Mouse (Mus musculus): ENCODE results near the gene Cpne6.

The Cpne6 gene

DNA sequence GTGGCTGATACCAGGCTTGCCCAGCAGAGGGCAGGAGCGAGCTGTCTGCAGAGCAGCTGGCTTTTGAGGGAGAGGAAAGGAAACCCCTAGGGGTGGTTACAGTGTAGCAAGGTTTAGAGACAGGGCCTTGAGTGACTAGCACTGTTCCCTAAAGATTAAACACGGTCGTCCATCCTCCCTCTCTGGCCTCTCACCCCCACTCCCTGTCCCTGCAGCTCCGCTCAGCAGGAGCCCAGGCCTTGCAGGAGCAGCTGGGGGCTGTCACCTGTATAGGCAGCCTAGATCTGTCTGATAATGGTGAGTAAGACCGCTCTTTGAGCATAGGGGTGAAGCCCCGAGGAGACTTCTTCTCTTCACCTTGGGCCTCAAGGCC, 12.8 kb upstream of the Cpne6 start:
- no peak for DNase-seq (ENCODE audit: low read depth, low spot score)

DNA sequence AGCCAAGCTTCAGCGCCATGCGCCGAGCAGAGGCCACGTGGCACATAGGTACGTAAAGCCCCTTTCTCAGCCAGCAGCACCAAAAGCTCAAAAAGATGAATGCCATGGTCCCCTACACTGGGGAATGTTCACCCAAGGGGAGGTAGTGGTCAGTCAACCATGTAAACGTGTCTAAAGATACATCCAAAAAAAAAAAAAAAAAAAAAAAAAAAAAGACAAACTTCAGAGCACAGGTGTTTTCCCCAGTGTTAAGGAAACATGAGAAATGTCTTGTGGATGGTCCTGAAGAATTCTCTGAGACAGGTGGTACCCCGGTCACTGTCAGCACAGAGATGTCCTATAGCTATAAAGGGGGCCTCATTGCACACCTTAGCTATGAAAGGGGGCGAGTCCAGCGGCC, 4.6 kb upstream of the Cpne6 start:
- DNase-seq (ENCODE audit: low read depth, low spot score), result no peak

DNA sequence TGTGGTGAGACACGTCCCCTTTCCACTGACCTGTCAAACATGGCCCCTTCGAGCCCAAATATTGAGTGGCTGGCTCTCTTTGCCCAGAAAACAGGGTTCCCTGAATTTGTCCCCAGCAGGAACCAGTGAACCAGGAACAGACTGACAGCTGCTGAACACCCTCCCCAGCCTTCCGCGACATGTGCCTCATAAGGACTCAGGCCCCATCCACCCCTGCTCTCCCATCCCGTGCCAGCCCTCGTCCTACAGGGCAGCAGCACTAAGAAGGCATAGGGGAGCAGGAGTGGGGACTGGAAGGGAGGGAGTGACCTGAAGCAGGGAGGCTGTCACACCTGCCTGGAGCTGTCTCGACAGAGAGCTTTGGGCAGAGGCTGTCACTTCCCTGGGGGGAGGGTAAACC, 2.4 kb upstream of the Cpne6 start:
- no peak for DNase-seq (ENCODE audit: low read depth, low spot score)

DNA sequence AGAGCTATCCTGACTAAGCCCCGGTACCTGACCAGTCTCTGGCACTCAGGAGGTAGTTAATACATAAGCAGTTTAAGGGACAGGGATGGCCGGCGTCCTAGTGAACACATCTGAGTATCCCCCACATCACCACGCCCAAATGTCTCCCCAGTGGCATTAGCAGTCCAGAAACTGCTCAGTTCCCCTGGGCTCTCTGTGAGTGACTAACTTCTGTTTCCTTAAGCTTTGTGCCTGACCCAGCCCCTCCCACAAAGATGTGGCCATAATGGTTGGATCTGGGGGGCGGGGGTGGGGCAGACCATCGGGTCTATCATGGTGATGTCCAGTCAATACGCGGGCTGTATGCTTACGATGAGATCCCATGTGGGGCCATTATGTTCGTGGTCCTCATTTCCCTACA, 705 bp upstream of the Cpne6 start:
- no peak for DNase-seq (ENCODE audit: low read depth, low spot score)

DNA sequence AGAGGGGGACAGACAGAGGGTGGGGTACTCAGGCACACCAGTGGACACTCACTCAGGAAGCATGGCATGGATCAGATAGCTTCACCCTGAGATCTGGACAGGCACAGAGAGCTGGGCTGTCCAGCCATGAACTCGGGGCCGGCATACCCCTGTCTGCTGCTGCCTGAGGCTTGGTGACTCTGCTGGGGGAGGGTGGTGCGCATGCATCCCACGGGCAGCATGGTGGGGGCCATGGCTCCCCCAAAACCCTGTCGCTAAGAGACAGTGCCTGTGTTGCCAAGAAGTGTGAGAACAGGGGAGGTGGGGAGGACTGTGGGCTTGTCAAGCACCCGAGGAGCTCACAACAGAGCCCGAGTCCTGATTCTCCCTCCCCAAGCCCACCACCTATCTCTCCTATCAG, 792 bp downstream of the Cpne6 start:
- DNase-seq (ENCODE audit: low read depth, low spot score), result no peak

DNA sequence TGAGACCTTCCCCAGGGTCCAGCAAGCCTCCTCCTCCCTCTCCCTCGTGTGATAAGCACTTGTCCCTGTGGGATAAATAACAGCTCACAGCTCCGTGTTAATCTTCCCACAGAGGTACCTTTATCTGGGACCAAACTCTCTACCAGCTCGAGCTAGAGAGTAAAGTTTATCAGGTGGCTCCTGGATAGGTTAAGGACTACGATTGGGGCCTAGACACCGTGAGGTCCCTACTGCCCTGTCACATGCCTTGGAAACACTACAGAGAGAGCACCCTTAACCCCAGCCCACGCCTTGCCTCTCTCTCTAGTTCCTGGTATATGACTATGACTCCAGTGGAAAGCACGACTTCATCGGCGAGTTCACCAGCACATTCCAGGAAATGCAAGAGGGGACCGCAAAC, 3.7 kb downstream of the Cpne6 start:
- DNase-seq (ENCODE audit: low read depth, low spot score), result no peak

DNA sequence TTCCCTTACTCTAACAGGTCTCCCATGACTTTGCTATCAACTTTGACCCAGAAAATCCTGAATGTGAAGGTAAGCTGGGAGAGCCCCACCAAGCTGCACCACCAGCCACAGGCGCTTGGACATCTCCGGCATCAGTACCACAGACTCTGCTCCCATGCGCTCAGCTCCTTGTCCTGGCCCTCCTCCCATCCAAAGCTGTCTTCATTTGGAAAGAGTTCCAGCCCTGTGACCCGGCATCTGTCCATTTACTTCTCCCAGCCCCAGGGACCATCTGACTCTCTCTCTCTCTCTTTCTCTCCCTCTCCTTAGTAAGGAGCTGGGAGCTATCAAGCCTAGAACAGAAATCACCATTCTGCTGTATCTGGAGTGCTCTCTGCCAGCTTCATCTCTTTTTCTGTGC, 5.6 kb downstream of the Cpne6 start:
- no peak for DNase-seq (ENCODE audit: low read depth, low spot score)

DNA sequence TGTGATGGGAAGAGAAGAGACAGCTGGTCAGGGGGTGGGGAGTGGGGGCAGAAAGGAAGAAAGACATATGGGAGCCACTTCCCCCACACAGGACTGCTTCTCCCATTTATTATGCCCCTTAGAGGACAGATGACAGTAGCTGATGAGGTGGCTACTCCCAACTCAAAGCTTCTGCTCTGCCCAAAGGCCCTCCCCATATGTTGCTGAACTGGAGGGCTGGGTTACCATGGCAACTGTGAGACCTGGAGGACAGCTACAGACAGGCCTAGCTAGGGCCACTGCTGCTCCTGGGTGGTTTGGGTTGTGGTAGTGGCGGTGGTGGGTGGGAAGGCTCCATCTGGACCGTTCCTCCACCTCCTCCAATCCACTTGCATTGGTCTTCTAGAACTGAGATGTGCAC, 8.7 kb downstream of the Cpne6 start:
- DNase-seq (ENCODE audit: low read depth, low spot score), result no peak

DNA sequence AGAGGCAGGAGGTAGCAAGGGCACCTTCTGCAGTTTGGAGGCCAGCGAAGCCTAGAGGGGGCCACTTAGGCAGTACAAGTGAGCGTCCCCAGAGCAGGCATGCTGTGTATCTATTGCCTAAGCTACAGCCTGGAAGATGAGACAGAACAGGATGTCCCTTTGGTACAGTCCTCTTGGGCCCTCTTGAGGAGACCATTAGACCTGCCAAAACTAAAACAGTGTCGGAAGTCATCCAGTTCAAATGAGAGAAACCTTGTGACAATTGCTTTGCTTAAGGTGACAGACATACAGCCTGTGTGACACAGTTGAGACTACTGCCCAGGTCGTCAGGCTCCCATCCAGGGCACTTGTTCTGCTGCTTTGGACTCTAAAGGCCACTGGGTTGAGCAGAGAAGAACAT, 9.4 kb downstream of the Cpne6 start:
- DNase-seq (ENCODE audit: low read depth, low spot score), result no peak

DNA sequence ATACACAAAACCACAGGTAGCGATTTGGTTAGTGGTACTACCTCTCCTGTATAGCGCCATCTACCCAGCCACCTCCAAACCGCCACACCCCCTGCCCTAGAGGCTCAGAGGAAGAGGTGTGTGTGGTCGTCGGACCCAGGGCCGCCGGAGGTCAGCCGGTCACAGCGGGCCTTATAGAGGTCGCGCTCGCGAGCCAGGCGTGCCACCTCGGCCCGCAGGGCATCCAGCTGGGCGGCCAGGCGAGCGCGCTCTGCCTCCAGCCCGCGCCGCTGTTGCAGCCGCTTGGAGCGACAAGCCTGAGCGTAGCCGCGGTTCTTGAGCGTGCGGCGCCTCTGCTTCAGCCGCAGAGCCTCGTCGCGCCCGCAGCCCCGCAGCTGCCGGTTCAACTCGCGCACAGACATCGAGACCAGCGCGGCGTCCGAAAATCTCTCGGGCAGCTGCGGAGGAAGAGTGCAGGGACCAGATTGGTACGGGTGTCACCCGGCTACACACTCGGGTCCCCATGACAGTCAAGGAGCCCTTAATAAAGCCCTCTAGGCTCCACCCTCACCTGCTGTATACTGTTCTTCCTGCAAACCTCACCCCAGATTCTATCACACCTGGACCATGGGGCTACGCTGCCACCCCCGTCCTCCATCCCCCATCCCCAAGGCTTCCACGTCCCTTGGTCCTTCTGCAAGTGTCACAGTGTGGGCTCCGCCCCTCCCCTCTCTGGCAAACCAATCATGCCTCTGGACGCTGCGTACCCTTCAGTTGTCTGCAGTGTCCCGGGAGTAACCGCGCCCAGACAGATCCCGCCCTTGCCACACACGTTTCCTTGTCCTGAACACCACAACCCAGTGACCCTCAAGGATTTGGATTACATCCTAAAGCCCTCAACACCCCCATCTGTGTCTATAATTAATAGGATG, 10.5 kb downstream of the Cpne6 start:
- DNase-seq (ENCODE audit: low read depth, low spot score), result peak; percentile 88

DNA sequence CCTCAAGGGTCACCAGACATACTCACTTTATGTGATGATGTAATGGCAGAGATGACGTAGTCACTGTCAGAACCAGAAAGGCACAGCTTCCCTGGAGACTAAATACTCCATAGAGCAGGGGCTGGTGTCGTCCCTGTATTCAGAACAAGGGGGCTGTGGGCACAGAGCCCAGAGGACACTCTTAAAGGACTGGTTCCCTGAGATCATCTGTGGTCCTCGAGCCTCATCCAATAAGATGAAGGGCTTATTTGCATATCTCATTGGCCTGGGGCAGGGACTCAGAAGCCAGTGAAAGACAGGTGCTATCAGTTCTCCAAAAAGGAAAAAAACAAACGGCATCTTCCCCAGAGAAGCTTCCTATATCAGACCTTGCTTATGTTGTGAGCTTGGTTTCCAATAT, 13.8 kb downstream of the Cpne6 start:
- DNase-seq (ENCODE audit: low read depth, low spot score), result peak; percentile 71

DNA sequence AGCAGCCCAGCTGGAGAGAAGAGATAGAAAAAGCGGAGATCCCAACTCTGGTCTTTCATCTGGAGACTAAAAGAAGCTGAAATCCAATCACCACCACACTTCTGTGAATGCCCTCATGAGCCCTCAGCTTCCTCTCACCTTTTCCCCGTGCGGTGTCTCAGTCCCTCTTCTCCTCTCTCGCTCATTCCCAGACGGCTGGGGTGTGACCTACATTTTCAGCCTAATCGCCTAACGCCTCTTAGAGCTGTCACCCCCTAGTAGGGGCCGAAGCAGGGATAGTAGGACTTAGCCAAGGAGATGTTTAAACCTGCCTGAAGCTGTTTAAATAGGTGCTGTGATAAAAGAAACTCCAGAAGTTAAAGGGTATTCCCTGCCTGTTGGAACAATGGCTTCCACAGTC, 14.5 kb downstream of the Cpne6 start, which contains the start of gene Nrl:
TSS of gene Nrl (minus strand) at position 197 of the 400 bp plus-strand sequence.
- peak; percentile 86 for DNase-seq (ENCODE audit: low read depth, low spot score)

DNA sequence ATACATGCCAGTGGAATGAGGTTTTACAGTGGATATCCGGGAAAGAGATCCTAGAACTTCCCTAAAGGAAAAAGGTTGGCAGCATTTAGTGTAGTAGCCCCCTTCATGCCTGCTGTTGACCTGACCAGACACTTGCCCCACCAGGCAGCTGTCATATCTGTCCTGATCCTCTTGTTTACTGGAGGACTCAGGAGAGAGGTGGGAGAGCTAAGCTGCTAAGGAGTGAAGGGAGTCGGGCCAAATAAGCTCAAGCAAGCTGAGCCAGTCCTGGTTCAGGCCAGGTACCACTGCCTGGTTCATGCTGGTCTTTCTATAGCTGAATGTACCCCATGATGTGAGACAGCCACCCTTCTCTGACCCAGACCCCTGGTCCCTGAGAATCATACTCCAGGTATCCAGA, 16.4 kb downstream of the Cpne6 start:
- no peak for DNase-seq (ENCODE audit: low read depth, low spot score)

DNA sequence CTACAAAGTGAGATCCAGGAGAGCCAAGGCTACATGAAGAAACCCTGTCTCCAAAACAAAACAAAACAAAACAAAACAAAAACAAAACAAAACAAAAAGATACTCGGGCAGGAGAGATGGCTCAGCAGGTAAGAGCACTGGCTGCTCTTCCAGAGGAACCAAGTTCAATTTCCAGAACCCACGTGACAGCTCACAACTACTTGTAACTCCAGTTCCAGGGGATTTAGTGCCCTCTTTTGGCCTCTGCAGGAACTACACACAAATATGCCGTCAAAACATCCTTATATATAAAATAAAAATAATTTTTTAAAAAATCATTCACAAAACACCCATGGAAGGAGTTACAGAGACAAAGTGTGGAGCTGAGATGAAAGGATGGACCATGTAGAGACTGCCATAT, 17.7 kb downstream of the Cpne6 start:
- no peak for DNase-seq (ENCODE audit: low read depth, low spot score)

DNA sequence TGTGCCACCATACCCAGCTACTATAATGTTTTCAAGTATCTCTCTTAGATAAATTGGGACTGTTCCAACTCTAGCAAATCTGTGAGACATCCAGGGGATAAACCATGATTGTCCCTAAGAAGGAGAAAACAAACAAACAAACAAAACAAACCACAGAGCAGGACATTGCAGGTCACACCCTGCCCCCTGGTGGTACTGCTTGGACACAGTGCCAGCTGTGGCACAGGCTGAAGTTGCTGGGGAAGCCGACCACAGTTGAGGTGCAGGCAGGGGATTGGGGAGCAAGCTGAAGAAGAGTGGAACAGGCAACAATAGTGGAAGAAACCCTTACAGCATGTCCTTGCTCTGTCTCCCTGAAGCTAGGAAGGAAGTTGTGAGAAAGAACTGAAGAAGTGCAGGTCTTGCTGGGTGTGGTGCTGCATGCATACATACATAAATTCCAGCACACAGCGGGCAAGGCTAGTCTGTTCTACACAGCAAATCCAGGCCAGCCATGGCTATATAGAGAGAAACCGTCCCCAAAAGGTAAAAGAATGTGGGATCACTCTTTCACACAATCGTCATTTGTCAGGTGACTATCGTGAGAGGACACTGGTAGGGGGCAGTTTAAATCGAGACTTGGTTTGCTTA, 26.0 kb downstream of the Cpne6 start:
- no peak for DNase-seq (ENCODE audit: low read depth, low spot score)

DNA sequence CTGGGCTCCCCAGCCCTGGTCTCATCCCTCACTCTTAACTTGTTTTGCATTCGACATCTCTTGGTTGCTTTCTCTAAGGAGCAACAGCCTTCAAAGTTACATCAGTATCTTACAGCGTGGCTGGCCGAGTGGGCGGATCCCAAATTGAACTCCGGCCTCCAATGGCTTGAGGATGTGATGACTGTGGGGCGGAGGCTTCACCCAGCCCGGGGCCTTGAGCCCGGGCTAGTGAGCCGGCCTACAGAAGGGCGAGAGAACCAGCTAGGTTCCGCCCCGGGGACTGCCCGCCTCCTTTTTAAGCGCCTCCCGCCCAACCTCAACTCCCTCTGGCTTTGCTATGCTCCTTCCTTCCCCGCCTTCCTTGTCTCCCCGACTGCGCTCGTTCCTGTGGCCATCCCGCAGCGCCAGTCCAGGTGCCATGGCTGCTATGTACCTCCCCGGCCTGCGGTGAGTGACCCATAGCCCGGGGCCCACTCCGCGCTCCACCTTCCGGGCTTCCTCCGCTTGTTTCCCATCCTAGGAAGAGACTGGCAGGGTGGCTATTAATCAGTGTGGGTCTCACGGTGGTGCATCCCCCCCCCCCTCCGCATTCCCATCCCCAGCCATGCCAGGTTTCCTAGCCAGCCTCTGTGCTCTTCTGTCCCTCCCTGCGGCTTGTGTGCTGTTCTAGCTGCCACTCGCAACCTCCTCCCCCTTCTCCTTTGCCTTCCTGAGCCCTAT, 30.0 kb downstream of the Cpne6 start, which contains the start of gene Pck2:
TSS of gene Pck2 (plus strand) at position 200 of the 720 bp plus-strand sequence.
- DNase-seq (ENCODE audit: low read depth, low spot score), result no peak

DNA sequence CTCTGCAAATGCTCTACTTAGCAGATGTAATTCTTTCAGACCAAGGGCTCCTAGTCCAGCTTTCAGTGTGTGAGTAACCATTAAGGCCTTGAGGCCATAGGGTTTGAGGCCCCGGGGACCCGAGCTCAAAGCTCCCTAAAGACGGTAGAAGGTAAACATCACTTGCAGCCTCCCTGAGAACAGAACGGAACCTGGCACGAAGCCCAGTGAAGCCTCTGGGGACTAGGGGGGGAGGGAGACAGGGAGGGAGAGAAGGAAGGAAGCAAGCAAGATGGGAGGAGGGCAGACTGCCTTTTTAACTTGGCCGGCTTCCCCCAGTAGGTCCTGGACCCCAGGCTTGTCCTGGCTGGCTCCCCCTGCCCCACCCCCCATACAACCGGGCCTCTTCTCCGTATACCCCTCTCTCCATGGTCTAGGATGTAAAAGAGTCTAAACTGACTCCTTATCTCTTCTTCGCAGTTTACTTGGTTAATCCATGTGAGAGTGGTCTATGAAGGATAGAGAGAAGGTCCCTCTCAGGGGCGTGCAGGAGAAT, 30.6 kb downstream of the Cpne6 start:
- no peak for DNase-seq (ENCODE audit: low read depth, low spot score)

DNA sequence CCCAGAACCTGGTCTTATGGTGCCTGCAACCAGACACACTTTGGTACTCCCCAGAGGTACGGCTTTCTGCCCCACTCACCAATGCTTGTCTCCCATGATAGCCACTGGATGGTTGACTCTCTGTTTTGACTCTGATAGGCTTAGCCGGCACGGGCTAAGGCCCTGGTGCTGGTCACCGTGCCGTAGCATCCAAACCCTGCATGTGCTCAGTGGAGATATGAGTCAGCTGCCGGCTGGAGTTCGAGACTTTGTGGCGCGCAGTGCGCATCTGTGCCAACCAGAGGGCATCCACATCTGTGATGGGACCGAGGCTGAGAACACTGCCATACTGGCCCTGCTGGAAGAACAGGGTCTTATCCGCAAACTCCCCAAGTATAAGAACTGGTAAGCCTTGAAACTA, 32.0 kb downstream of the Cpne6 start:
- DNase-seq (ENCODE audit: low read depth, low spot score), result no peak

DNA sequence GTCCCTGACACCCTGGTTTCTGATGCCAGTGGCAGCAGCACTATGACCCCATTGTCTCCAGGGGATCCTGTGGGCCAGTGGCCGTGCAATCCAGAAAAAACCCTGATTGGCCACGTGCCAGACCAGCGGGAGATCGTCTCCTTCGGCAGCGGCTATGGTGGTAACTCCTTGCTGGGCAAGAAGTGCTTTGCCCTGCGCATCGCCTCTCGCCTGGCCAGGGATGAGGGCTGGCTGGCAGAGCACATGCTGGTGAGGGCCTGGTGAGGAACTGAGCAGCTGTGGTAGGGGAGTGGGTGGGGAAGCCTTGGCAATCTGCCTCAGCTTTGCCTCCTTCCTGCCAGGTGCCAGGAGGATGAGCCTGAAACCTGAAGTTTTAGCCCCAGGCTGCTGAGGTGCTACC, 34.1 kb downstream of the Cpne6 start:
- DNase-seq (ENCODE audit: low read depth, low spot score), result no peak

DNA sequence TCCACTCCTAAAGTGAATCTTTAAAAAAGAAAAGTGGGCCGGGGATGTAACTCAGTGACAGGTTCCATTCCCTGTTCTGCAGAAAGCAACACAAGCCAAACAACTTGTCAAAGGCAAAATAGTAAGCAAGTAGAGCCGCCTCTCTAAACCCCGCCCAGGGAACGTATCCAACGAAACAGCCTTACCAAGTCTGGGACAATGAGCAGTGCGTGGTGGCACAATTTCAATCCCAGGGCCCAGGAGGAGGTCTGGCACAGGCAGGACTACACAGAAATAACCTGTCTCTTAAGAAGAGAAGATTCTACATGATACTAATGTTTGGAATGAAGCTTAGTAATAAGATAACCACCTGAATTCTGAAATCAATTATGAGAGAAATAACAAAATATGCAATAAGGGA, 39.9 kb downstream of the Cpne6 start:
- no peak for DNase-seq (ENCODE audit: low read depth, low spot score)

DNA sequence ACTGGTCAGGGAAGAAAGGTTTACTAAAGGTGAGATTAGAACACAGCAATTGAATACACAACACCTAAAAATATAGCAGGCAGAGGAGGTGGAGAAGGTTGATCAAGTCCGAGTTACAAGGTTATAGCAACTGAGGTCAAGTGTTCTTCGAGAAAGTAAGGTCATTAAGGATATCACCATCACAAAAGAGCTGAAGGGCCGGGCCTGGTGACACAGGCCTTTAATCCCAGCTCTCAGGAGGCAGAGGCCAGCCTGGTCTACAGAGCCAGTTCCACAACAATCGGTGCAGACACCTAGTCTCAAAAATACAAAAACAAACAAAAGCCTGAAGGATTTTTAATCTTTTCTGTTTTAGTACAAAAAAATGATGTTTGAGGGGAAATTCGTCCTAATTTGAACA, 41.1 kb downstream of the Cpne6 start:
- no peak for DNase-seq (ENCODE audit: low read depth, low spot score)

DNA sequence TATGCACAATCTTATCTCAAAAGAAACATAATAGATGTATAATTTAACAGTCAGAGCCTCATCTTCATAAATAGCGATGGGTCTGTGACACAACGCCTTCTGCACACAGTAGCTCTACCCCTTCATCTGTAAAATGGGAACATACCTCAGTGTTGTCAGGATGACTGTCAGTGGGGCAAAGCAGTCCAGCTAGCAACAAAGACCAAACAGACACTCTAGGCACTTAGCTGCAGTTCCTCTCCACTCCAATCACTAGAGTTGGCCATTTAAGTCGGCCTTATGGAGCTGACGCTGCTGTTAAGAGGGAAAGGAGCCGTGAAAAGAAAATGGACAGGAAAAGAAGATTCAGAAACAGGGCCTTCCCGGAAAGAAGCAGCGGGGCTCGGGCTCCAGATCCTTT, 41.5 kb downstream of the Cpne6 start:
- DNase-seq (ENCODE audit: low read depth, low spot score), result no peak

All from retina, adult 2 months (tissue).